Mouse (Mus musculus): ENCODE measurements around the gene Zfp385a.

DNA sequence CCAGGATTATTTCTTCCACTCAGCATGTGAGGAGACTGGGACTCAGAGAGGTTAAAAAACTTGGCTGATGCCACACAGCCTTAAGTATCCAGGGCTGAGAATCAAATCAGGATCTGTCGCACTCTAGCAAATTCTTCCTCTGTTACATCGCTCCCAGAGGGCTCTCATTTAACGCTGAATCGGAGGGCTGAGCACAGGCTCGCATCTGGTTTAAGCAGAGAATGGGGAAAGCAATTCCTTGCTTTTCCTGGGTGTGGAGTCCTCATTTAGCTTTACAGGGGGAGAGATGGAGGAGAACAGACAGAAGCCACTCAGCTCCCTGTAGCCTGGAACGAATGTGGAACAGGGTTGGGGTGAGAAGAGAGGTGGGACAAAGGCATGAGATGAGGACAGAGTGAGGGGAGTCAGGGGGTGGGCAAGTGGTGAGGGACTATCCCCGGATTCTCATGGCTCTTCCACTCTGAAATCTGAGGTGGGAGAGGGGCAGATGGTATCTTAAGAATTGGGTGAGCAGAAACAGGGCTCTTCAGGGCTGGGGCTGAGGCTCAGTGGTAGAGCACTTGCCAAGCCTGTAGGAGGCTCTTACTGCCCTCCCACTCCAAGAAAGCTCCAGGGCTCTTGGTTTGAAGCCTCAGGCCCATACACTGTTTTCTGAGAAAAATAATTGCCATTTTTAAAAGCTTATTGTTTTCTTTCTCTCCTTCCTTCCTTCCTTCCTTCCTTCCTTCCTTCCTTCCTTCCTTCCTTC is 4.2 kb downstream of the Zfp385a start:
- no peak for TF ChIP-seq USF1 (IDR thresholded peaks at IDR 0.05; ENCODE audit: low read depth)
- no peak for TF ChIP-seq POLR2AphosphoS2 (IDR thresholded peaks at IDR 0.05; ENCODE audit: insufficient read length, low read depth)

Data from myocyte (in vitro differentiated cells).